Mouse (Mus musculus) hindbrain, embryonic 10.5 days (tissue): ENCODE data around the gene Coq10a. TPM values are rescaled to one million over a fixed set of nuclear protein-coding genes. Genes with fewer than 3 reads are reported as not detected.

Experiments used
- DNase-seq: peaks from one replicate; pipeline ENCODE4 v3.0.0-alpha.2; 2017; ENCODE audit warnings: low spot score
- H3K27ac ChIP-seq: fragments of 300-500 bp; sonication (generic); 2 replicates; pipeline ENCODE4 v1.5.1; 2016; ENCODE audit warnings: mild to moderate bottlenecking, moderate library complexity
- H3K27me3 ChIP-seq: fragments of 300-500 bp; sonication (generic); 2 replicates; pipeline ENCODE4 v1.6.1; 2016; ENCODE audit warnings: mild to moderate bottlenecking; ENCODE audit not compliant: poor library complexity, insufficient read depth, severe bottlenecking
- H3K36me3 ChIP-seq: fragments of 300-500 bp; sonication (generic); 2 replicates; pipeline ENCODE4 v1.6.1; 2016; ENCODE audit warnings: mild to moderate bottlenecking, moderate library complexity
- H3K4me1 ChIP-seq: fragments of 300-500 bp; sonication (generic); replicated peaks from 2 replicates; pipeline ENCODE4 v1.6.1; 2016; ENCODE audit warnings: mild to moderate bottlenecking
- H3K4me3 ChIP-seq: fragments of 300-500 bp; sonication (generic); 2 replicates; pipeline ENCODE4 v1.5.1; 2016; ENCODE audit warnings: mild to moderate bottlenecking, moderate library complexity
- H3K9me3 ChIP-seq: fragments of 300-500 bp; sonication (generic); 2 replicates; pipeline ENCODE4 v1.6.1; 2016; ENCODE audit warnings: mild to moderate bottlenecking, moderate library complexity
- WGBS: fragments of 180-500 bp; shearing (Covaris S2); methylation state at CpG from one replicate; pipeline ENCODE4 v1.1.7; 2016; 5-methylcytosine and 5-hydroxymethylcytosine counted together
- polyA plus RNA-seq: library from polyadenylated mRNA; unstranded; fragments of >200 nt; fragmentation: Nextera tagmentation; extraction: Ambion mirVana; gene quantifications from 2 replicates; pipeline ENCODE4 v1.2.1, GENCODE M21; 2016

Coq10a gene
- polyA plus RNA-seq, result 14.5 and 21.6 TPM in 2 replicates

DNA sequence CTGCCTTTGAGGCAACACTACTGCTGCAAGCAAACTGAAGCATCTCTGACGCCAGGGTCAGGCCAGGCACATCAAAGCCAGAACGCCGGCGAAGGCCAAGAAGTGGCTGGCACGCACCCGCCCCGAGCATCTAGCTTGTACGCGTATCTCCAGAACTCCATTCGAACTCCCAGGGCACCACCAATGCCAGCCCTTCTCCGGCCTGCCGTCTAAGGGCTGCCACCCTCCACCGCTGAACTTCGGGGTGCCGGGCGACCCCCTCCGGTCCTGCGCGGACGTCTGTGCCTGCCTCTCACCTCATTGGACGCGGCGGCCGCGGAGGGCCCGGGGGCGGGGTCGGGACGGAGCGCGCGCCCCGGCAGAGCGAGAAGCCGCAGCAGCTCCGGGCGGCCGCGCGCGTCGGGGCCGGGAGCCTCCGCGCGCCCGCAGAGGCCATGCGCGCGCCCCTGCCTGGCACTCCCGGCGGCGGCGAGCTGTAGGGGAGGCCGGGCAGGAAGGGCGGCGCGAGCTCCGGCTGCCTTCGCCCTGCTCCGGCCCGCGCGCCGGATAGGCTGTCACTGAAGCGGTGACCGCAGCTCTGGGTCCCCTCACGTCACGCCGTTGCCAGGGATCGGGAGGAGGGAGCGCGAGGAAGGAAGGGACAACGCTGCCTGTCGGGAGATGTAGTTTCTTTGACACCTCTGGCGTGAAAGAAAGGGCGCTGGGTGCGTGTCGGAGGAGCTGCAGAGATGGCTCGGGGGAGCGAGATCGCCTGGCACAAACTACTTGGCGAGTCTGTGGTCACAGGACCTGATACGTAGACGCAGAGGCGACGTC, at the start of gene Coq10a:
Gene Coq10a (minus strand): TSS at position 596 of the 816 bp plus-strand sequence.
- Histone ChIP-seq H3K27me3 (no peaks in the 10 kb centered on the region), H3K9me3 (no peaks in the 10 kb centered on the region), H3K4me3 (peak within 1 kb of the TSS; percentile 80), H3K27ac (peak within 1 kb of the TSS; percentile 89), H3K36me3 (peaks cover 21% of the 10 kb centered on the region), H3K4me1 (peaks cover 25% of the 10 kb centered on the region)
- DNase-seq, result peak; percentile 92
- whole genome bisulfite sequencing, result under 1% methylated on average over 87 of the region's 87 CpGs

GRCm38 (mm10) chr10:128414848-128415247, 46.1 kb upstream of the Coq10a start:
- Histone ChIP-seq H3K9me3 (no peaks in the 10 kb centered on the region), H3K4me1 (peaks cover 39% of the 10 kb centered on the region), H3K27ac (no peak overlapping the region), H3K27me3 (no peaks in the 10 kb centered on the region), H3K4me3 (no peak overlapping the region), H3K36me3 (peaks cover 65% of the 10 kb centered on the region)
- DNase-seq, result no peak
- 94% methylated on average over 5 of the region's 5 CpGs for WGBS

- DNase-seq, result no peak
- WGBS, result 75% methylated on average over 1 of the region's 1 CpGs
- no peaks in the 10 kb centered on the region for H3K27me3 ChIP-seq
- no peak overlapping the region for H3K27ac ChIP-seq
- peak overlapping the region; percentile 87 for H3K4me3 ChIP-seq
- peaks cover 53% of the 10 kb centered on the region for H3K4me1 ChIP-seq
- peaks cover 51% of the 10 kb centered on the region for H3K36me3 ChIP-seq
- H3K9me3 ChIP-seq, result no peaks in the 10 kb centered on the region
Observed at GRCm38 (mm10) chr10:128413076-128413475, 44.3 kb upstream of the Coq10a start.

- WGBS, result 64% methylated on average over 1 of the region's 1 CpGs
- H3K9me3 ChIP-seq, result no peaks in the 10 kb centered on the region
- peak overlapping the region; percentile 96 for H3K27ac ChIP-seq
- peaks cover 57% of the 10 kb centered on the region for H3K4me1 ChIP-seq
- H3K4me3 ChIP-seq, result peak overlapping the region; percentile 87
- no peak for DNase-seq
- no peaks in the 10 kb centered on the region for H3K27me3 ChIP-seq
- peaks cover 51% of the 10 kb centered on the region for H3K36me3 ChIP-seq
Observed at GRCm38 (mm10) chr10:128412558-128412957, 43.8 kb upstream of the Coq10a start.

DNA sequence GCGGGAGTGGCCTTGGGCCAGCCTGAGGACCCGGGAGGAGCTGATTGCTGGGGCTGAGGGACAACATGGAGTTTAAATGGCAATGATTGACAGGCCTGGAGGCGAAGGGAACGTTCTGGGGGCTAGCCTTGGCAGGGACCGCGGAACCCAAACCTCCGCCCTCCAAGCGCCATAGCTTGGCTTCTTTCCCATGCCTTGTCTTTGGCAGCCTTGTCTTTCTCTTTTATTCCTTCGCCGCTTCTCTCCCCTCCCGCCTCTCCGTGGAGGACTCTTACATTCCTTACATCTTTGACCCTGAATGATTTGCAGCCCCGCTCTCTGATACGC, 43.2 kb upstream of the Coq10a start:
- Histone ChIP-seq H3K27me3 (no peaks in the 10 kb centered on the region), H3K4me3 (peak overlapping the region; percentile 87), H3K9me3 (no peaks in the 10 kb centered on the region), H3K27ac (peak overlapping the region; percentile 96), H3K4me1 (peaks cover 57% of the 10 kb centered on the region), H3K36me3 (peaks cover 51% of the 10 kb centered on the region)
- no peak for DNase-seq
- WGBS, result 1% methylated on average over 14 of the region's 14 CpGs

- DNase-seq, result peak; percentile 99
- H3K27me3 ChIP-seq, result no peaks in the 10 kb centered on the region
- H3K27ac ChIP-seq, result peak within 1 kb of the TSS; percentile 96
- no peaks in the 10 kb centered on the region for H3K9me3 ChIP-seq
- H3K4me1 ChIP-seq, result peaks cover 57% of the 10 kb centered on the region
- H3K36me3 ChIP-seq, result peaks cover 51% of the 10 kb centered on the region
- peak within 1 kb of the TSS; percentile 87 for H3K4me3 ChIP-seq
- under 1% methylated on average over 50 of the region's 50 CpGs for WGBS
Observed at GRCm38 (mm10) chr10:128411211-128412054, 42.6 kb upstream of the Coq10a start, which contains the start of the genes Nabp2 and Rnf41. TSS of gene Nabp2 (minus strand) at chr10:128411492. TSS of gene Rnf41 (plus strand) at chr10:128411657.

DNA sequence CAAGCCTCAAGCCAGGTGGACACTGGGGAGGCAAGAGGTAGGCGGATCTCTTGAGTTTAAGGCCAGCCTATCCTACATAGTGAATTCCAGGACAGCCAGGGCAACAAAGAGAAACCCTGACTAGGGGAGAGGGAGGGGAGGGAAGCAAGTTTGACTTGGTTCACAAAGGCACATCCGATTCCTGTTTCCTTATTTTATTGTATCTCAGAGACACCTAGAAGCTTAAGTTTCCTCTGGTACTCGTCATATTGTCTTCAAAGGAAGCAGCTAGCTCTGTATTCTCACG, 41.7 kb upstream of the Coq10a start:
- no peaks in the 10 kb centered on the region for H3K9me3 ChIP-seq
- peak overlapping the region; percentile 96 for H3K27ac ChIP-seq
- peaks cover 51% of the 10 kb centered on the region for H3K36me3 ChIP-seq
- peak overlapping the region; percentile 87 for H3K4me3 ChIP-seq
- WGBS, result 19% methylated on average over 4 of the region's 4 CpGs
- DNase-seq, result no peak
- peaks cover 57% of the 10 kb centered on the region for H3K4me1 ChIP-seq
- no peaks in the 10 kb centered on the region for H3K27me3 ChIP-seq

GRCm38 (mm10) chr10:128409692-128410559, 41.1 kb upstream of the Coq10a start:
- Histone ChIP-seq H3K27me3 (no peaks in the 10 kb centered on the region), H3K27ac (peak overlapping the region; percentile 96), H3K9me3 (no peaks in the 10 kb centered on the region), H3K4me3 (peak overlapping the region; percentile 87), H3K4me1 (peaks cover 57% of the 10 kb centered on the region), H3K36me3 (peaks cover 49% of the 10 kb centered on the region)
- 5% methylated on average over 36 of the region's 36 CpGs for WGBS
- peak; percentile 98 for DNase-seq

DNA sequence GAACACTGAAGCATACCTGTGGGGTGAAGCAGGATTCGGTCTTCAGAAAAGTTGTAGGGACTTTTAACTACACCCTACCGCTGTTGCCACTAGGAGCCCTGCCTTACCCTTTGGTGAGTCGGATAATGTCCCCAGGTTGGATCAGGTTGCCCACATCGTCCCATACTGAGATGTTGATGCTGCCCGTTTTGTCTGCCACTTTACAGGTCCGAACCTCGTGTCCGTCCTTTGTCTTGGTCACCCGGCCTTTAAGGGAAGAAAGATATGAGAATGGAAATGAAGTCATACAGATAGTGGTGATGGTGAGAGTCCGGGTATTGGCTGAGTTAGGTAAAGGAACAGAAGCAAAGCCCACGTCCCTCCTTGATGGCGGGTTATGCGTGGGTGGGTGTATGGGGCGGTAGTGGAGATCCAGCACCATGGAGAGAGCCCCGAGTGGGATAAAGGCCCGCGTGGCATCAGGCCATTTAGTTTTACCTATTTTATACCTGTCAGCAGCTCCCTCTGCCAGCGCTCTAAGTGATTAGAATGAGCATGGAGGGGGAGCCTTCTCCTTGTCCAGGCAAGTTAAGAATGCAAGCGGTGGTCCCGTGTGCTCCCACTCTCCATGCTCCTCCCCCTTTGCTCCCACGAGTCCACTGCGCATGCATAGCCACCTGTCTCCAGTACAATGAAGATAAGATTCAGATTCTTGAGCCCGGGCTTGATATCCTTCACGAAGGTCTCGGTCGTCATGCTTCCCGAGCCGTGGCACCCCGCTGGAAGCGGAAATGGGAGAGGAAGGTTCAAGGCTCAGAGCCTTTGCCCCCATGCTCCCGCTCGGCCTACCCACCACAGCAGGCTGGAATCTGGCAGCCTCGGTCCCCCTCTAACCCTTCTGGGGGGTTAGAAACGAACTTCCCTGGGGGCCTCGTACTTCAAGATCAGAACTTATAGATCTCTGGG, 40.1 kb upstream of the Coq10a start:
- Histone ChIP-seq H3K4me3 (peak overlapping the region; percentile 87), H3K36me3 (peaks cover 44% of the 10 kb centered on the region), H3K9me3 (no peaks in the 10 kb centered on the region), H3K27ac (peak overlapping the region; percentile 96), H3K27me3 (no peaks in the 10 kb centered on the region), H3K4me1 (peaks cover 56% of the 10 kb centered on the region)
- peak; percentile 53 for DNase-seq
- 19% methylated on average over 35 of the region's 35 CpGs for WGBS

DNA sequence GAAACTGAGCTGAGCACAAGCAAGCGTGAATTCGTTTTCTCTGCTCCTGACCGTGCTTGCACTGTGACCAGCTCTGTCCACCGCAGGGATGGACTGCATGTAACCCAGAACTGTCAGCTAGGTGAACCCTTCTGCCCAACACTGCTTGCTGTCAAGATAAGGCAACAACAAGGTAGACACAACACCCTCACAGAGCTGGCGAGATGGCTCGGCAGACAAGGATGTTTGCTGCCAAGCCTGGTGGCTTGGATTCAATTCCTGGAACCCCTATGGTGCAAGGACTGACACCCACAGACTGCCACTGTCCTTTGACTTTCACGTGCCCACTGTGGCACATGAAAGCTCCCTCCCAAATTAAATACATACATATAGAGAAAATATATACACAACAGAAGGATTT, 35.1 kb upstream of the Coq10a start:
- 88% methylated on average over 7 of the region's 7 CpGs for WGBS
- H3K4me3 ChIP-seq, result no peak overlapping the region
- H3K4me1 ChIP-seq, result peaks cover 32% of the 10 kb centered on the region
- H3K36me3 ChIP-seq, result peaks cover 66% of the 10 kb centered on the region
- H3K9me3 ChIP-seq, result no peaks in the 10 kb centered on the region
- H3K27ac ChIP-seq, result no peak overlapping the region
- no peak for DNase-seq
- H3K27me3 ChIP-seq, result no peaks in the 10 kb centered on the region

DNA sequence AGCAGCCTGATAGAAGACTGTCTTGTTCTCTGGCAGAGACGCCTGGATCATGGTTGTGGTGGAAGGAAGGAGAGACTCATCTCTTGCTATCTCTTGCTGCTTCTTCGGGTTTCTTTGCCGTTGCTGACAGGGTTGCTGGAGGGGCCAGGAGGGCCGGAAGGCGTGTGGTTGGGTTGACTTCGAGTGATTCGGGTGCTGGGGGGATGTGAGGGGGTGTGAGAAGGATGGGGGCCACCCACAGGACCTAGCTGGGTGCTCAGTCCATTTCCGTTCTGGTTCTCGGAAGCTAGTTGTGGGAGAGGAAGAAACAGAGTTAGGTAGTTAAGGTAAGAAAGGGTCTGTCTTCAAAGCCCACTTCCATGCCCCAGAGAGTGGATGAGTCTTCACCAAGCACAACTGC, 32.8 kb upstream of the Coq10a start:
- DNase-seq, result no peak
- peaks cover 66% of the 10 kb centered on the region for H3K36me3 ChIP-seq
- WGBS, result 76% methylated on average over 9 of the region's 9 CpGs

More for the DNA sequence above, 32.8 kb upstream of the Coq10a start:
- no peak overlapping the region for H3K27ac ChIP-seq
- no peaks in the 10 kb centered on the region for H3K27me3 ChIP-seq
- peaks cover 35% of the 10 kb centered on the region for H3K4me1 ChIP-seq
- no peak overlapping the region for H3K4me3 ChIP-seq
- H3K9me3 ChIP-seq, result no peaks in the 10 kb centered on the region
